Mouse (Mus musculus): ENCODE results near the gene Slc8a1.

GRCm38 (mm10) chr17:81514022-81514421 lies 224.2 kb downstream of the Slc8a1 start:
- no peak for TF ChIP-seq CTCF (IDR thresholded peaks at IDR 0.05; ENCODE audit: insufficient read depth, low read depth, low read length)
- no peak for TF ChIP-seq POLR2A (IDR thresholded peaks at IDR 0.05; ENCODE audit: insufficient read depth, low read depth, low read length)
